Mouse (Mus musculus) effector memory CD4-positive, alpha-beta T cell, adult 7 months (primary cell): ENCODE results near the gene Qtrt1. TPM values are rescaled to one million over a fixed set of nuclear protein-coding genes. Genes with fewer than 3 reads are reported as not detected.

Experiments
- polyA plus RNA-seq: library from polyadenylated mRNA; unstranded; fragments of 100-300 nt; shearing (Covaris generic); gene quantifications from one replicate; pipeline ENCODE4 v1.2.1, GENCODE M21; 2017

The Qtrt1 gene
- 54.3 TPM for polyA plus RNA-seq

DNA sequence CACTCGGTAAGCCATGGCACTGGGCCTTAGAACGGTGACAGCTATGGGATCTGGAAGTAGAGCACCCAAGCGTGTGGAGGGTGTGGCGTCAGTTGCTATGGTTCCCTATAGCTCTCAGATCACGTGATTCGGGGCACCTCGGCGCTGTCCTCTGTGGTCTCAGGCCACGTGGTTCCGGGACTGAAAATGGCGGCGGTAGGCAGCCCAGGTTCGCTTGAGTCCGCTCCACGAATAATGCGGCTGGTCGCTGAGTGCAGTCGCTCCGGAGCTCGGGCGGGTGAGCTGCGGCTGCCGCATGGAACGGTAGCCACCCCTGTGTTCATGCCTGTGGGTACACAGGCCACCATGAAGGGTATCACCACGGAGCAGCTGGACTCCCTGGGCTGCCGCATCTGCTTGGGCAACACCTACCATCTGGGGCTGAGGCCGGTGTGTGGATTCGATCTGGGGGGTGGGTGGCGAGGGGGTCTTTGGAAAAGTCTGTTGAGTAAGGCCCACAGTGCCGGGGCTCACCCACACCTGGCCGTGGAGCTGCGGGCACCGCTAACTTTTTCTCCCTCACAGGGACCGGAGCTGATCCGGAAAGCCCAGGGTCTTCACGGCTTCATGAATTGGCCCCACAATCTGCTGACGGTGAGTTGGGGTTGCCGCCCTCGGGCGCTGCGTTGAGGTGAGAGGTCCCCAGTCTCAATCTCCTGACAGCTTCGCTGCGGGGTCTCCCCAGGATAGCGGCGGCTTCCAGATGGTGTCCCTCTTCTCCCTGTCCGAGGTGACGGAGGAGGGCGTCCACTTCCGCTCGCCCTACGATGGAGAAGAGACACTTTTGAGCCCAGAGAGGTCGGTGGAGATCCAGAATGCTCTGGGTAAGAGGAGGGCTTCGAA, at the start of gene Qtrt1:
Gene Qtrt1, plus strand, starts transcription at position 169 of the 882 bp plus-strand sequence.

DNA sequence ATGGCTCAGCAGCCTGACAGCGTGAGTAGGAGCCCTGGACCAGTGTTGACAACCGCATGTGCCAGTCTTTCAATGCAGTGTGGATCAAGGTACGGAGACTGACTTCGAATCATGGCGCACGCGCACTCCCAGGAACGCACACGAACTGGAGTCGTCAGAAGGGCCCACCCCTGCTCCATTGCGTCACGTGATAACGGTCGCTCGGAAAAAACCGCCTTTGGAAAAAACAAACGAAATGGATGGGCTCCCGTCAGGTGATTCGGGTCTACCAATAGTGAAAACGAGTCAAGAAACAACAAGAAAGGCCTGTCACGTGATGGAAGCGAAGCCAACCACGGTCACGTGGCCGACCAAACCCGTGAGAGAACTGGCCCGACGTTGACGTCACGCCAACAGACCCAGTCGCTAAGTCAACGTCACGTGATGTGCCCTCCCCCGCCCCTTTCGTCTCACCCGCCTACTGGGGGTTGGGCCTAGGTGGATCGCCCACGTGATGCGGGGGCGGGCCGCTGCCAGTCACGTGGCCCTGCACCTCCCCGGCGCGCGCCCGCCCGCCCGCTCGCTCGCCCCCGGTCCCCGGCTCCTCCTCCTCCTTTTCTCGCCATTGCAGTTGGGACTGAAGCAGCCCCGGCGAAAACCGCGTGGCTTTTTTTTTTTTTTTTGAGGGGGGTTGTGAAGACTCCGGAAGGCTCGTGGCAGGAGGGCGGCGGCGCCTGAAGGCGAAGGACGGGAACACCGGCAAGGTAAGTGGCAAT, 44.1 kb upstream of the Qtrt1 start, which contains the start of gene Ilf3:
Gene Ilf3, plus strand, starts transcription at position 515 of the 755 bp plus-strand sequence.

DNA sequence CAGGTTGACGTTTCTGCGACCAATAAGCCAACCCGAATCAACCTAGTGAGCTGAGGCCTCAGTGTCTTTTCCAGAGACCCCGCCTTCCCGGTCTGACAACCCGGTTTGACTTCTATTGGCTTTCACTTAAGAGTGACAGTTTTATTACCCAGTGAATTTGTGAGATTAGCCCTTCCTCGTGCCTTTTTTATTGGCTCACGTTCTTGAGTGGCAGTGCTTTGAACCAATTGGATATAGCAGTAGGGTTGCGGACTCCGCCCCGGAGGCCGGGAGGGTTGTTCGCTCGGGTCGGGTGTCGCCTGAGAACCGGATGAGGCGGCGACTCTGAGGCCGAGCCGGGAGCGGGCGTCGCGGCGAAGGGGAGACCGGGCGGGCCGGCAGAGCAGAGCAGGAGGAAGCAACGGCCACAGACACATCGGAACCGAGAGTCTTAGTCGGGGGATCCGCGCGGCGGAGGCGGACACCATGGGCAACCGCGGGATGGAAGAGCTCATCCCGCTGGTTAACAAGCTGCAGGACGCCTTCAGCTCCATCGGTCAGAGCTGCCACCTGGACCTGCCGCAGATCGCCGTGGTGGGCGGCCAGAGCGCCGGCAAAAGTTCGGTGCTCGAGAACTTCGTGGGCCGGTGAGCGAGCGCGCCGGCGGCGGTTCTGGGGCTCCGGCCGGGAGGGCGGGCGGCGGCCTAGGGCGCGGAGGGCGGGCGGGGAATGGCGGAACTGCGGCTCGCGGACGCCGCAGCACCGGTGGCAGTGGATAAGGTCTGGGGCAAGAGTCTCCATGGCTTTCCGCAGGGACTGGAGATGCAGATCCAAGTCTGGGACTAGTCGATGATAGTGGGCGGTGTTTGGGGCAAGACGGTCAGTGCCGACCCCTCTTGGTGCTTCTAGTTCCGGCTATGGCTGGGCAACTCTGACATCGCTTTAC, 13.3 kb downstream of the Qtrt1 start, which contains the start of gene Dnm2:
Gene Dnm2, plus strand, starts transcription at position 278 of the 925 bp plus-strand sequence.

Other genes with a start within 250 kb of the Qtrt1 start
- gene Pde4a, start 246.1 kb upstream of the Qtrt1 start, polyA plus RNA-seq = 3.4 TPM
- gene Keap1, start 172.5 kb upstream of the Qtrt1 start, polyA plus RNA-seq = 22.5 TPM
- gene S1pr5, start 163.4 kb upstream of the Qtrt1 start, polyA plus RNA-seq = 2.5 TPM
- gene Atg4d, start 146.5 kb upstream of the Qtrt1 start, polyA plus RNA-seq = 83.2 TPM
- gene Kri1, start 123.9 kb upstream of the Qtrt1 start, polyA plus RNA-seq = 30.7 TPM
- 70.0 TPM for gene Cdkn2d, start 120.4 kb upstream of the Qtrt1 start, polyA plus RNA-seq
- gene Ap1m2, start 99.5 kb upstream of the Qtrt1 start, polyA plus RNA-seq = 2.1 TPM
- gene Slc44a2, start 91.1 kb upstream of the Qtrt1 start, polyA plus RNA-seq = 261 TPM
- 51.0 TPM for gene Ilf3, start 44.0 kb upstream of the Qtrt1 start, polyA plus RNA-seq
- 261 TPM for gene Dnm2, start 13.1 kb downstream of the Qtrt1 start, polyA plus RNA-seq
- gene Tmed1, start 98.4 kb downstream of the Qtrt1 start, polyA plus RNA-seq = 7.8 TPM
- gene AB124611, start 114.3 kb downstream of the Qtrt1 start, polyA plus RNA-seq = 46.1 TPM
- gene Carm1, start 135.1 kb downstream of the Qtrt1 start, polyA plus RNA-seq = 38.3 TPM
- 15.9 TPM for gene Timm29, start 180.9 kb downstream of the Qtrt1 start, polyA plus RNA-seq
- gene Yipf2, start 181.0 kb downstream of the Qtrt1 start, polyA plus RNA-seq = 14.0 TPM
- gene Smarca4, start 204.3 kb downstream of the Qtrt1 start, polyA plus RNA-seq = 51.4 TPM